8 mouse cellular contexts compared by ENCODE assay signal in the genomic region with DNA sequence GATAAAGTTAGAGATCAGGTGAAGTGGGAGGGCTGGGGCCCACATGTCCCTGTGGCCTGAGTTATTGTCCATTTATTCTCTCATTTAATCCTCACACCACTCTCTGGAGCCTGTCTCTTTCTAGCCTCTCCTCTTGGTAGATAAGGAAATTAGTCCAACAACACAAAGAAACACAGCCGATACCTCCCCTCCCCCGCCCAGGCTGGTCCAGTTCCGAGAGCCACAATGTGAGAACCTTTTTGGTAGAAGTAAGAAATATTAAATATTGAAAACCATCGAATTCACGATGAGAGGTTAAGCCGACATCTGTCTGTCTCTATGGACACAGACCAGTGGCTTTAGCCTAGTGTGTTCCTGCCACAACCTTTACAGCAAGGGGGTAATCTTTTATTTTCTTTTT. TPM values are rescaled to one million over a fixed set of nuclear protein-coding genes. Genes with fewer than 3 reads are reported as not detected.
DNase-seq lines count a peak whose midpoint lies in the region; ATAC-seq and TF ChIP-seq lines count a peak whose summit lies in the region.

No protein-coding gene starts in this region.

- H3K36me3 ChIP-seq in kidney, embryonic 15.5 days, result no peaks in the 10 kb centered on the region
- H3K36me3 ChIP-seq in hindbrain, embryonic 11.5 days (ENCODE audit: control insufficient read depth, insufficient read depth, low read length), result no peaks in the 10 kb centered on the region
- 0 out of 2 replicates have a peak, but pooled peaks cover 4% of the 10 kb centered on the region for H3K36me3 ChIP-seq in midbrain, embryonic 13.5 days

- H3K4me1 ChIP-seq in kidney, embryonic 15.5 days, result peaks cover 33% of the 10 kb centered on the region
- peaks cover 7% of the 10 kb centered on the region for H3K4me1 ChIP-seq in bone marrow macrophage, adult 2 months (ENCODE audit: control insufficient read depth, insufficient read depth, low read length)
- H3K4me1 ChIP-seq in hindbrain, embryonic 11.5 days (replicated peaks; ENCODE audit: control insufficient read depth, insufficient read depth, low read length), result peaks cover 14% of the 10 kb centered on the region
- peaks cover 84% of the 10 kb centered on the region for H3K4me1 ChIP-seq in midbrain, embryonic 13.5 days (replicated peaks)

- no peak for TF ChIP-seq CTCF in bone marrow macrophage, adult 2 months (IDR thresholded peaks at IDR 0.05; ENCODE audit: low read depth, low read length)

- H3K9me3 ChIP-seq in kidney, embryonic 15.5 days (replicated peaks), result no peaks in the 10 kb centered on the region
- no peaks in the 10 kb centered on the region for H3K9me3 ChIP-seq in hindbrain, embryonic 11.5 days (ENCODE audit: control insufficient read depth, low read length)
- no peaks in the 10 kb centered on the region for H3K9me3 ChIP-seq in midbrain, embryonic 13.5 days

- no peaks in the 10 kb centered on the region for H3K27me3 ChIP-seq in kidney, embryonic 15.5 days
- no peaks in the 10 kb centered on the region for H3K27me3 ChIP-seq in hindbrain, embryonic 11.5 days (ENCODE audit: control insufficient read depth, insufficient read depth, low read length)
- H3K27me3 ChIP-seq in midbrain, embryonic 13.5 days, result no peaks in the 10 kb centered on the region

- no peak for TF ChIP-seq POLR2A in bone marrow macrophage, adult 2 months (IDR thresholded peaks at IDR 0.05; ENCODE audit: borderline replicate concordance, low read depth, low read length)

- ATAC-seq in kidney, embryonic 15.5 days (replicated peaks; ENCODE audit: low FRiP score), result no peak
- no peak for ATAC-seq in hindbrain, embryonic 11.5 days (ENCODE audit: low FRiP score)
- ATAC-seq in midbrain, embryonic 13.5 days, result no peak

- WGBS in kidney, embryonic 15.5 days, result 64% methylated on average over 6 of the region's 6 CpGs
- WGBS in hindbrain, embryonic 11.5 days, result 38% methylated on average over 6 of the region's 6 CpGs
- WGBS in midbrain, embryonic 13.5 days, result 8% methylated on average over 6 of the region's 6 CpGs

- H3K9ac ChIP-seq in kidney, embryonic 15.5 days, result peak overlapping the region; percentile 46; the same call in 1 of the 2 replicates
- peak overlapping the region; percentile 65 for H3K9ac ChIP-seq in hindbrain, embryonic 11.5 days (ENCODE audit: low read depth, low read length)
- H3K9ac ChIP-seq in midbrain, embryonic 13.5 days (replicated peaks), result peak overlapping the region; percentile 94

- peak overlapping the region; percentile 65 for H3K4me2 ChIP-seq in kidney, embryonic 15.5 days
- peak overlapping the region; percentile 72 for H3K4me2 ChIP-seq in hindbrain, embryonic 11.5 days (replicated peaks; ENCODE audit: low read depth, low read length)
- H3K4me2 ChIP-seq in midbrain, embryonic 13.5 days (replicated peaks), result peak overlapping the region; percentile 70

- DNase-seq in kidney, adult 11 months, result no peak
- DNase-seq in hindbrain, embryonic 11.5 days (ENCODE audit: low spot score), result peak; percentile 63
- DNase-seq in left cerebral cortex, adult 11 months (ENCODE audit: low spot score), result no peak
- no peak for DNase-seq in urinary bladder, adult 2 months (ENCODE audit: low spot score)
- DNase-seq in right cerebral cortex, postnatal 10 days (ENCODE audit: low spot score in 2 of 2), result no peak

- H3K27ac ChIP-seq in kidney, embryonic 15.5 days, result peak overlapping the region; percentile 90; the same call in 1 of the 2 replicates
- H3K27ac ChIP-seq in bone marrow macrophage, adult 2 months (ENCODE audit: insufficient read depth, low read depth, low read length), result peak overlapping the region; percentile 92
- peak overlapping the region; percentile 96 for H3K27ac ChIP-seq in hindbrain, embryonic 11.5 days (ENCODE audit: low read depth, low read length)
- peak overlapping the region; percentile 99 for H3K27ac ChIP-seq in midbrain, embryonic 13.5 days

- peak overlapping the region; percentile 51; the same call in 1 of the 2 replicates for H3K4me3 ChIP-seq in kidney, embryonic 15.5 days (replicated peaks)
- peak overlapping the region; percentile 82; the same call in 1 of the 2 replicates for H3K4me3 ChIP-seq in bone marrow macrophage, adult 2 months (ENCODE audit: insufficient read depth, low read length)
- peak overlapping the region; percentile 47 for H3K4me3 ChIP-seq in hindbrain, embryonic 11.5 days (ENCODE audit: low read depth, low read length)
- H3K4me3 ChIP-seq in midbrain, embryonic 13.5 days (replicated peaks), result peak overlapping the region; percentile 49

RNA-seq across cellular contexts. Expression of gene Tuba1a, which starts 31.2 kb away (rescaled TPM):
- 854 and 1,029 TPM in 2 replicates for polyA plus RNA-seq in kidney, embryonic 15.5 days (2015; fragmentation: Nextera tagmentation; extraction: Ambion mirVana)
- polyA plus RNA-seq in bone marrow macrophage, adult 2 months (2012; ENCODE audit: insufficient read depth, insufficient read length, missing spikeins), result 36.4 and 43.3 TPM in 2 replicates
- polyA plus RNA-seq in hindbrain, embryonic 11.5 days (2014; fragmentation: Nextera tagmentation; extraction: Ambion mirVana), result 8,897 and 9,833 TPM in 2 replicates
- 15,883 and 15,999 TPM in 2 replicates for polyA plus RNA-seq in midbrain, embryonic 13.5 days (2015; fragmentation: Nextera tagmentation; extraction: Ambion mirVana)
- 279 and 332 TPM in 2 replicates for polyA plus RNA-seq in urinary bladder, adult 2 months (2012; rRNA removed)

RNA-seq across cellular contexts. Expression of gene Gm49450, which starts 31.3 kb away (rescaled TPM):
- polyA plus RNA-seq in kidney, embryonic 15.5 days (2015; fragmentation: Nextera tagmentation; extraction: Ambion mirVana), result not detected in 2 replicates
- not detected in 2 replicates for polyA plus RNA-seq in bone marrow macrophage, adult 2 months (2012; ENCODE audit: insufficient read depth, insufficient read length, missing spikeins)
- not detected in 2 replicates for polyA plus RNA-seq in hindbrain, embryonic 11.5 days (2014; fragmentation: Nextera tagmentation; extraction: Ambion mirVana)
- polyA plus RNA-seq in midbrain, embryonic 13.5 days (2015; fragmentation: Nextera tagmentation; extraction: Ambion mirVana), result not detected in 2 replicates
- 0.30 and 0.38 TPM in 2 replicates for polyA plus RNA-seq in urinary bladder, adult 2 months (2012; rRNA removed)

RNA-seq across cellular contexts. Expression of gene Tuba1c, which starts 45.0 kb away (rescaled TPM):
- 180 and 185 TPM in 2 replicates for polyA plus RNA-seq in kidney, embryonic 15.5 days (2015; fragmentation: Nextera tagmentation; extraction: Ambion mirVana)
- polyA plus RNA-seq in bone marrow macrophage, adult 2 months (2012; ENCODE audit: insufficient read depth, insufficient read length, missing spikeins), result 134 and 173 TPM in 2 replicates
- 93.2 and 95.2 TPM in 2 replicates for polyA plus RNA-seq in hindbrain, embryonic 11.5 days (2014; fragmentation: Nextera tagmentation; extraction: Ambion mirVana)
- 37.3 and 41.4 TPM in 2 replicates for polyA plus RNA-seq in midbrain, embryonic 13.5 days (2015; fragmentation: Nextera tagmentation; extraction: Ambion mirVana)
- polyA plus RNA-seq in urinary bladder, adult 2 months (2012; rRNA removed), result 94.8 and 129 TPM in 2 replicates

RNA-seq across cellular contexts. Expression of gene Tuba1b, which starts 50.3 kb away (rescaled TPM):
- 1,698 and 1,797 TPM in 2 replicates for polyA plus RNA-seq in kidney, embryonic 15.5 days (2015; fragmentation: Nextera tagmentation; extraction: Ambion mirVana)
- 872 and 1,013 TPM in 2 replicates for polyA plus RNA-seq in bone marrow macrophage, adult 2 months (2012; ENCODE audit: insufficient read depth, insufficient read length, missing spikeins)
- 1,792 and 1,905 TPM in 2 replicates for polyA plus RNA-seq in hindbrain, embryonic 11.5 days (2014; fragmentation: Nextera tagmentation; extraction: Ambion mirVana)
- 1,161 and 1,231 TPM in 2 replicates for polyA plus RNA-seq in midbrain, embryonic 13.5 days (2015; fragmentation: Nextera tagmentation; extraction: Ambion mirVana)
- polyA plus RNA-seq in urinary bladder, adult 2 months (2012; rRNA removed), result 677 and 758 TPM in 2 replicates
